In genomic region chr2:45059599-45059998, GRCm38 (mm10) we compare ENCODE assay signal across 21 mouse cellular contexts. TPM values are rescaled to one million over a fixed set of nuclear protein-coding genes. Genes with fewer than 3 reads are reported as not detected.
DNase-seq lines count a peak whose midpoint lies in the region; ATAC-seq and TF ChIP-seq lines count a peak whose summit lies in the region.
"Had no signal": no experiment of that assay in that cellular context is flagged by ENCODE, and none has a peak within 500 bp of the region (broad histone marks: within the 10 kb centered on the region; RNA-seq: fewer than 3 reads in every experiment).

No protein-coding gene starts in this region.

- no peak for TF ChIP-seq CTCF in forebrain, postnatal 0 days (IDR thresholded peaks at IDR 0.05; ENCODE audit: low read depth)
- TF ChIP-seq CTCF in layer of hippocampus, adult 2 months (conservative IDR thresholded peaks at IDR 0.05), result no peak
- no peak for TF ChIP-seq CTCF in CH12.LX (conservative IDR thresholded peaks at IDR 0.05 in 1 of 2, IDR thresholded peaks at IDR 0.05 in 1 of 2; ENCODE audit: low read depth in 2 of 2, low read length in 2 of 2)

- no peak overlapping the region for H3K9ac ChIP-seq in forebrain, postnatal 0 days
- H3K9ac ChIP-seq in forebrain, embryonic 13.5 days, result no peak overlapping the region
- no peak overlapping the region for H3K9ac ChIP-seq in CH12.LX (ENCODE audit: insufficient read depth, low read depth)
- H3K9ac ChIP-seq: embryonic facial prominence, embryonic 12.5 days; embryonic facial prominence, embryonic 15.5 days; hindbrain, embryonic 12.5 days had no signal

- dilution Hi-C loops in CH12.LX (cut with MboI; ENCODE audit: extremely low pct_ligation_motif_present, extremely low pct_unique_long_range_greater_than_20kb, low sequenced_read_pairs), result no loop called here

- WGBS in forebrain, postnatal 0 days, result 55% methylated on average over 4 of the region's 4 CpGs
- WGBS in forebrain, embryonic 13.5 days, result 73% methylated on average over 4 of the region's 4 CpGs

- peaks cover 64% of the 10 kb centered on the region for H3K79me2 ChIP-seq in CH12.LX (replicated peaks; ENCODE audit: control insufficient read depth, extremely low read depth, insufficient read depth, poor library complexity, severe bottlenecking)

- in situ Hi-C loops in CH12.LX (cut with MboI; ENCODE audit: low pct_ligation_motif_present, low pct_unique_long_range_greater_than_20kb, low sequenced_read_pairs), result no loop called here

- TF ChIP-seq EP300 in CH12.LX (IDR thresholded peaks at IDR 0.05; ENCODE audit: low read length), result peak; percentile 57; the same call in 1 of the 2 replicates

- H3K36me3 ChIP-seq in forebrain, postnatal 0 days (ENCODE audit: insufficient read depth), result no peaks in the 10 kb centered on the region
- no peaks in the 10 kb centered on the region for H3K36me3 ChIP-seq in forebrain, embryonic 13.5 days (ENCODE audit: poor library complexity, severe bottlenecking)
- peaks cover 6 to 58% of the 10 kb centered on the region in 2 experiments for H3K36me3 ChIP-seq in CH12.LX (replicated peaks in 1 of 2; ENCODE audit: control insufficient read depth in 1 of 2, insufficient read depth in 1 of 2, low read length in 1 of 2)
- H3K36me3 ChIP-seq: embryonic facial prominence, embryonic 12.5 days; embryonic facial prominence, embryonic 15.5 days; hindbrain, embryonic 12.5 days had no signal

- TF ChIP-seq RAD21 in CH12.LX (IDR thresholded peaks at IDR 0.05; ENCODE audit: low read depth, low read length), result no peak

- H3K4me3 ChIP-seq in forebrain, postnatal 0 days (ENCODE audit: low read depth, low read length), result no peak overlapping the region
- H3K4me3 ChIP-seq in forebrain, embryonic 13.5 days, result no peak overlapping the region
- H3K4me3 ChIP-seq in layer of hippocampus, adult 2 months, result no peak overlapping the region
- H3K4me3 ChIP-seq in CH12.LX (replicated peaks in 1 of 3; ENCODE audit: low read depth in 2 of 3, low read length in 2 of 3, poor library complexity in 1 of 3), result no peak overlapping the region
- H3K4me3 ChIP-seq: embryonic facial prominence, embryonic 12.5 days; embryonic facial prominence, embryonic 15.5 days; hindbrain, embryonic 12.5 days had no signal

- peaks cover 22% of the 10 kb centered on the region for H3K4me1 ChIP-seq in forebrain, postnatal 0 days (ENCODE audit: insufficient read depth)
- peaks cover 89% of the 10 kb centered on the region for H3K4me1 ChIP-seq in forebrain, embryonic 13.5 days
- H3K4me1 ChIP-seq in CH12.LX (ENCODE audit: control insufficient read depth in 1 of 2, insufficient read depth in 2 of 2), result peaks cover 26 to 93% of the 10 kb centered on the region in 2 experiments

- peak overlapping the region; percentile 51; the same call in 1 of the 2 replicates for H3K27ac ChIP-seq in forebrain, postnatal 0 days (ENCODE audit: low read depth, low read length)
- H3K27ac ChIP-seq in forebrain, embryonic 13.5 days, result no peak overlapping the region
- H3K27ac ChIP-seq in layer of hippocampus, adult 2 months, result peak overlapping the region; percentile 86
- no peak overlapping the region for H3K27ac ChIP-seq in CH12.LX (ENCODE audit: insufficient read depth, low read depth)
- H3K27ac ChIP-seq: embryonic facial prominence, embryonic 12.5 days; embryonic facial prominence, embryonic 15.5 days; hindbrain, embryonic 12.5 days had no signal

- TF ChIP-seq POLR2A in CH12.LX (IDR thresholded peaks at IDR 0.05; ENCODE audit: low read depth, low read length), result no peak

- H3K27me3 ChIP-seq in forebrain, postnatal 0 days (ENCODE audit: insufficient read depth, low read length), result no peaks in the 10 kb centered on the region
- H3K27me3 ChIP-seq in forebrain, embryonic 13.5 days, result no peaks in the 10 kb centered on the region
- no peaks in the 10 kb centered on the region for H3K27me3 ChIP-seq in CH12.LX (replicated peaks)
- H3K27me3 ChIP-seq: embryonic facial prominence, embryonic 12.5 days; embryonic facial prominence, embryonic 15.5 days; hindbrain, embryonic 12.5 days had no signal

- H3K4me2 ChIP-seq in forebrain, postnatal 0 days (ENCODE audit: low read depth), result no peak overlapping the region
- no peak overlapping the region for H3K4me2 ChIP-seq in forebrain, embryonic 13.5 days
- H3K4me2 ChIP-seq in CH12.LX (ENCODE audit: insufficient read depth, low read depth, poor library complexity, severe bottlenecking), result 0 out of 2 replicates have a peak overlapping the region, but pooled peaks have one; percentile 33
- H3K4me2 ChIP-seq: embryonic facial prominence, embryonic 12.5 days; embryonic facial prominence, embryonic 15.5 days; heart, embryonic 11.5 days; hindbrain, embryonic 12.5 days had no signal

- ATAC-seq in forebrain, postnatal 0 days, result no peak
- ATAC-seq in forebrain, embryonic 13.5 days, result no peak
- ATAC-seq: hindbrain, embryonic 16.5 days; inflammation-experienced regulatory T-cells, adult 6 months; intestine, embryonic 16.5 days had no signal

- H3K9me3 ChIP-seq in forebrain, postnatal 0 days (ENCODE audit: low read length), result no peaks in the 10 kb centered on the region
- H3K9me3 ChIP-seq in forebrain, embryonic 13.5 days (replicated peaks), result no peaks in the 10 kb centered on the region
- no peaks in the 10 kb centered on the region for H3K9me3 ChIP-seq in CH12.LX (replicated peaks; ENCODE audit: low read length)
- H3K9me3 ChIP-seq: embryonic facial prominence, embryonic 12.5 days; embryonic facial prominence, embryonic 15.5 days; hindbrain, embryonic 12.5 days had no signal

- no peak for DNase-seq in forebrain, postnatal 0 days
- no peak for DNase-seq in layer of hippocampus, adult 2 months (ENCODE audit: low spot score in 2 of 2)
- DNase-seq in layer of hippocampus, postnatal 36 days, result no peak
- DNase-seq in CH12.LX (ENCODE audit: extremely low read depth), result no peak
- DNase-seq in urinary bladder, postnatal 25 days (ENCODE audit: low spot score), result no peak
- DNase-seq: adrenal gland, adult 2 months; adrenal gland, postnatal 14 days; B cell, adult 2 months; cerebellum, adult 11 months; cerebellum, adult 2 months; cerebellum, adult 9-11 months; cerebellum, postnatal 25 days; gastrocnemius, postnatal 10 days had no signal

TF ChIP-seq in CH12.LX, 34 proteins besides CTCF, POLR2A, EP300 and RAD21:
- TF ChIP-seq ELF1 (IDR thresholded peaks at IDR 0.05; ENCODE audit: low read depth, low read length) (no peak), SMC3 (IDR thresholded peaks at IDR 0.05; ENCODE audit: low read depth, low read length) (no peak), ETS1 (conservative IDR thresholded peaks at IDR 0.05; ENCODE audit: low read depth, low read length) (0 out of 2 replicates have a peak, but pooled peaks have one; percentile 23), PAX5 (IDR thresholded peaks at IDR 0.05; ENCODE audit: low read length) (no peak), IRF4 (IDR thresholded peaks at IDR 0.05; ENCODE audit: low read depth, low read length) (no peak), E2F4 (IDR thresholded peaks at IDR 0.05; ENCODE audit: insufficient replicate concordance, low read depth, low read length) (no peak), HCFC1 (IDR thresholded peaks at IDR 0.05; ENCODE audit: low read depth, low read length) (no peak), RCOR1 (conservative IDR thresholded peaks at IDR 0.05; ENCODE audit: low read depth, low read length) (no peak), BHLHE40 (IDR thresholded peaks at IDR 0.05; ENCODE audit: low read depth, low read length) (peak; percentile 90)

RNA-seq across cellular contexts. Expression of gene Zeb2, which starts 57.6 kb away (rescaled TPM):
- 150 and 186 TPM in 2 replicates for total RNA-seq in forebrain, postnatal 0 days (2014; rRNA removed)
- 47.7 and 50.6 TPM in 2 replicates for polyA plus RNA-seq in forebrain, postnatal 0 days (2015; fragmentation: Nextera tagmentation; extraction: Ambion mirVana)
- polyA plus RNA-seq in forebrain, embryonic 13.5 days (2015; fragmentation: Nextera tagmentation; extraction: Ambion mirVana), result 74.7 and 85.4 TPM in 2 replicates
- total RNA-seq in layer of hippocampus, adult 2 months (2021), result 100 to 1,000 TPM; 430 to 443 TPM
- 100 to 1,000 TPM; 402 to 403 TPM for total RNA-seq in layer of hippocampus, postnatal 36 days (2021)
- total RNA-seq in CH12.LX (2012; rRNA removed) (20.6 and 25.8 TPM in 2 replicates), CH12.LX (2014; rRNA removed) (12.9 and 13.2 TPM in 2 replicates)
- polyA plus RNA-seq in CH12.LX (2012; ENCODE audit: insufficient read length, low read depth), result 20.8 and 21.1 TPM in 2 replicates

Comparison
In these comparisons a context has a peak if more than half of its experiments do, and no peak if none do; other contexts are left out.
1. H3K27ac ChIP-seq: peak in forebrain, postnatal 0 days (single experiment) and layer of hippocampus, adult 2 months (single experiment); none in forebrain, embryonic 13.5 days (single experiment) and CH12.LX (single experiment).